Mouse (Mus musculus): Measurements from ENCODE around the gene Dock10.

GRCm38 (mm10) chr1:80713920-80714319, 44.4 kb downstream of the Dock10 start:
- TF ChIP-seq CTCF (IDR thresholded peaks at IDR 0.05; ENCODE audit: low read depth) (no peak), EP300 (optimal IDR thresholded peaks at IDR 0.05) (no peak)

All from stomach, postnatal 0 days (tissue).